Mouse (Mus musculus): ENCODE data around the gene Tm4sf20.

GRCm38 (mm10) chr1:82788070-82788469, 19.8 kb upstream of the Tm4sf20 start:
- TF ChIP-seq POLR2A (IDR thresholded peaks at IDR 0.05; ENCODE audit: control insufficient read depth, low read depth, low read length): no peak
- TF ChIP-seq CTCF (IDR thresholded peaks at IDR 0.05; ENCODE audit: control insufficient read depth, insufficient read depth, insufficient replicate concordance, low read depth, low read length): no peak

Data from testis, adult 2 months (tissue).